Mouse (Mus musculus): ENCODE results near the gene Clmp. TPM values are rescaled to one million over a fixed set of nuclear protein-coding genes. Genes with fewer than 3 reads are reported as not detected.
"Not testable (repeated sequence)": the region's sequence is repeated elsewhere in the genome, so short reads cannot be mapped to it uniquely, and the experiment has no call there.

Gene Clmp
- polyA plus RNA-seq, 1 experiment from 2014 or later, result 47.1 TPM

GRCm38 (mm10) chr9:40801614-40802532 lies 116.1 kb downstream of the Clmp start:
- WGBS, result under 1% methylated on average over 28 of the region's 28 CpGs
- Histone ChIP-seq H3K4me1 (replicated peaks) (peaks cover 50% of the 10 kb centered on the region), H3K4me2 (peak overlapping the region; percentile 83), H3K36me3 (peaks cover 40% of the 10 kb centered on the region), H3K27ac (peak overlapping the region; percentile 98), H3K4me3 (peak overlapping the region; percentile 97), H3K9ac (peak overlapping the region; percentile 100)
- H3K9me3 ChIP-seq, H3K27me3 ChIP-seq: not testable (repeated sequence)
- ATAC-seq (ENCODE audit: low FRiP score), result peak; percentile 30

- Histone ChIP-seq H3K4me1 (replicated peaks) (peaks cover 57% of the 10 kb centered on the region), H3K9ac (peak overlapping the region; percentile 100), H3K4me3 (peak overlapping the region; percentile 97), H3K36me3 (peaks cover 41% of the 10 kb centered on the region), H3K4me2 (peak overlapping the region; percentile 83)
- H3K27me3 ChIP-seq; ATAC-seq (ENCODE audit: low FRiP score); H3K9me3 ChIP-seq; H3K27ac ChIP-seq: not testable (repeated sequence)
- WGBS, result 3% methylated on average over 8 of the region's 8 CpGs
Observed at GRCm38 (mm10) chr9:40802533-40802875, 116.7 kb downstream of the Clmp start.

- H3K9me3 ChIP-seq; H3K27me3 ChIP-seq; ATAC-seq (ENCODE audit: low FRiP score); H3K9ac ChIP-seq; H3K4me3 ChIP-seq; H3K27ac ChIP-seq: not testable (repeated sequence)
- Histone ChIP-seq H3K4me2 (peak overlapping the region; percentile 11), H3K4me1 (replicated peaks) (peaks cover 67% of the 10 kb centered on the region), H3K36me3 (peaks cover 41% of the 10 kb centered on the region)
- WGBS, result 55% methylated on average over 3 of the region's 3 CpGs
Observed at GRCm38 (mm10) chr9:40804576-40804975, 118.8 kb downstream of the Clmp start.

- ATAC-seq (ENCODE audit: low FRiP score), result no peak
- 31% methylated on average over 2 of the region's 2 CpGs for WGBS
- H3K27me3 ChIP-seq, result no peaks in the 10 kb centered on the region
- H3K9ac ChIP-seq, result no peak overlapping the region
- peaks cover 67% of the 10 kb centered on the region for H3K4me1 ChIP-seq (replicated peaks)
- peak overlapping the region; percentile 16; the same call in 1 of the 2 replicates for H3K4me3 ChIP-seq
- no peaks in the 10 kb centered on the region for H3K9me3 ChIP-seq
- no peak overlapping the region; the same call in 1 of the 2 replicates for H3K27ac ChIP-seq
- H3K4me2 ChIP-seq, result peak overlapping the region; percentile 22
- peaks cover 41% of the 10 kb centered on the region for H3K36me3 ChIP-seq
Observed at GRCm38 (mm10) chr9:40805263-40805662, 119.5 kb downstream of the Clmp start.

DNA sequence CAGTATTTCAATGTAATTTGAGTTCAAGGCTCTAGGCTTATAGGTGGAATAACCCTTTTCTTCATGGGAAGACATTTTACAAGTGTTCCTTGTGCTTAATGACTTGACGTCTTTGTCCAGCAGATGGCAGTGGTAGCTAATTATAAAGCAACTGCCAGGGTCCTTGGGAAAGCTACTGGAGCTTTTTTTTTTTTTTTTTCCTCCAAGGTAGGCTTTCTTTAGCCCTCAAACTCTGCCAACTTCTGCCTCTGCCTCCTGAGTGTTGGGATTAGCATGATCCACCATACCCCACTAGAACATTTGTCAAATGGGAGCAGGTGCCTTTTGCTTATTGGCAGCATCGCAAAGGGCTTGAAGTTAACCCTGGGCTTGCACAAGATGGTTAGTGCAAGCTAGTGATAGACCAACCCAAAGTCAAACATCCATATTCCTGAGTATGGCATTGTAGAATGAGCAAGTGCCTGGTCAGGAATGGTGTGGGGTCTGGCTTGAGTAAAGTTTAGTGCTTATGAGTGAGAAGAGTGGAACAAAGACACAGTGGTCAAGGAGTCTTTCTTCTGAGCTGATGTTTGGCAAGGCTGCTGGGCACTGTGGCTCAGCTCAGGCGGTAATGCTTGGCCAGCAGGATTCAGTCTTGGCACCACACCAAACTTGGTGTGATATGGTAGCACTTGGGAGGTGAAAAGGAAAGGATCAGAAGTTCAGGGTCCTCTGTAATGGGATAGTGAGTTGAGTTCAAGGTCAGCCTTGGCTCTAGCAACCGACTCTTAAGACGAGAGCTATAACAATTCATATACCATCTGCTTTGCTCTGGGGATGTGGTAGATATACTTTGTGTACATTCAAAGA lies 120.9 kb downstream of the Clmp start:
- Histone ChIP-seq H3K9ac (no peak overlapping the region), H3K9me3 (no peaks in the 10 kb centered on the region), H3K27ac (peak overlapping the region; percentile 80), H3K4me1 (replicated peaks) (peaks cover 67% of the 10 kb centered on the region), H3K4me3 (no peak overlapping the region), H3K27me3 (no peaks in the 10 kb centered on the region), H3K4me2 (no peak overlapping the region), H3K36me3 (peaks cover 41% of the 10 kb centered on the region)
- WGBS, result 24% methylated on average over 5 of the region's 5 CpGs
- ATAC-seq (ENCODE audit: low FRiP score), result 0 out of 2 replicates have a peak, but pooled peaks have one; percentile 9

- 33% methylated on average over 11 of the region's 11 CpGs for WGBS
- peak overlapping the region; percentile 29; the same call in 1 of the 2 replicates for H3K9ac ChIP-seq
- no peak for ATAC-seq (ENCODE audit: low FRiP score)
- peak overlapping the region; percentile 80 for H3K27ac ChIP-seq
- no peaks in the 10 kb centered on the region for H3K27me3 ChIP-seq
- no peak overlapping the region for H3K4me3 ChIP-seq
- H3K4me1 ChIP-seq (replicated peaks), result peaks cover 67% of the 10 kb centered on the region
- no peak overlapping the region for H3K4me2 ChIP-seq
- H3K36me3 ChIP-seq, result peaks cover 41% of the 10 kb centered on the region
- no peaks in the 10 kb centered on the region for H3K9me3 ChIP-seq
Observed at GRCm38 (mm10) chr9:40807289-40807920, 121.6 kb downstream of the Clmp start.

GRCm38 (mm10) chr9:40808061-40808906 lies 122.5 kb downstream of the Clmp start:
- peaks cover 37% of the 10 kb centered on the region for H3K36me3 ChIP-seq
- H3K9me3 ChIP-seq, result no peaks in the 10 kb centered on the region
- H3K4me3 ChIP-seq, result no peak overlapping the region
- peak; percentile 59 for ATAC-seq (ENCODE audit: low FRiP score)
- H3K4me2 ChIP-seq, result 0 out of 2 replicates have a peak overlapping the region, but pooled peaks have one; percentile 19
- H3K27me3 ChIP-seq, result no peaks in the 10 kb centered on the region
- H3K4me1 ChIP-seq (replicated peaks), result peaks cover 63% of the 10 kb centered on the region
- H3K9ac ChIP-seq, result peak overlapping the region; percentile 53
- WGBS, result 13% methylated on average over 16 of the region's 16 CpGs
- H3K27ac ChIP-seq, result peak overlapping the region; percentile 80

DNA sequence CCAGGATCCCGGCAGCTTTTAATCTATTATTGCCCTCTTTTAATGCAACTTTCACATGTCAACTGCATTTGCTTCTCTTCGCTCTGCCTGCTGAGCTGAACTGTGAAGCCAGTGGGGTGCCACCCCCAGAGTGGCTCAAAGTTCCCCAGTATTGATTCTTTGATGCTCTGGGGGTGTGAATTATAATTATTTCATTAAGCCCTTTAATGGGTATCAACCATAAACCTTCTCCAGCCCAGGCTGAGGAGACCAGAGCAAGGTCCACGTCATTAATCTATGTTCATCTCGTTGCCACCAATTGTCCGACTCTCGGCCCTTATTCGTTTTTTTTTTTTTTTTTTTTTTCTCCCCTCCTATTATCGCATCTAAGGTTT lies 123.1 kb downstream of the Clmp start:
- H3K4me3 ChIP-seq, result no peak overlapping the region
- WGBS, result 30% methylated on average over 8 of the region's 8 CpGs
- peak overlapping the region; percentile 53; the same call in 1 of the 2 replicates for H3K9ac ChIP-seq
- ATAC-seq (ENCODE audit: low FRiP score), result no peak
- peak overlapping the region; percentile 80 for H3K27ac ChIP-seq
- peaks cover 35% of the 10 kb centered on the region for H3K36me3 ChIP-seq
- no peaks in the 10 kb centered on the region for H3K27me3 ChIP-seq
- H3K9me3 ChIP-seq, result no peaks in the 10 kb centered on the region
- H3K4me2 ChIP-seq, result 0 out of 2 replicates have a peak overlapping the region, but pooled peaks have one; percentile 19
- peaks cover 57% of the 10 kb centered on the region for H3K4me1 ChIP-seq (replicated peaks)

- H3K9me3 ChIP-seq, result no peaks in the 10 kb centered on the region
- no peak overlapping the region for H3K4me2 ChIP-seq
- H3K36me3 ChIP-seq, result peaks cover 13% of the 10 kb centered on the region
- no peak for ATAC-seq (ENCODE audit: low FRiP score)
- H3K27me3 ChIP-seq, result no peaks in the 10 kb centered on the region
- H3K4me3 ChIP-seq, result no peak overlapping the region
- no peak overlapping the region for H3K9ac ChIP-seq
- H3K4me1 ChIP-seq (replicated peaks), result peaks cover 27% of the 10 kb centered on the region
- 46% methylated on average over 2 of the region's 2 CpGs for WGBS
- H3K27ac ChIP-seq, result no peak overlapping the region
Observed at GRCm38 (mm10) chr9:40811860-40812259, 126.1 kb downstream of the Clmp start.

DNA sequence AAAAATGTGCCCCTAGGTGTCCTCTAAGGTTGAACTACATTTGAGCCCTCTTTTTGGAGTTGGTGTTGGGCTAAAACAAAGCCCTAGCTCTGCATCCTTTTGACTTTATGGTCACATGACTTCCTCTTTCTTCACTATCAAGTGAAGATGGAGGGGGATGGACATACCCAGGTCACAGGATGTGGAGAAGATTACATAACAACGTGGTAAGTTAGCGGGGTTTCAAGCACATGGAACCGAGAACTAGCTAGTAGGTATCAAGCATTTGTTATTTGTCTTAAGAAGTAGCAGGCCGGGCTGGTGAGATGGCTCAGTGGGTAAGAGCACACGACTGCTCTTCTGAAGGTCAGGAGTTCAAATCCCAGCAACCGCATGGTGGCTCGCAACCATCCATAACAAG lies 128.3 kb downstream of the Clmp start:
- peaks cover 5% of the 10 kb centered on the region; the same call in 1 of the 2 replicates for H3K4me1 ChIP-seq (replicated peaks)
- no peak overlapping the region for H3K4me3 ChIP-seq
- H3K4me2 ChIP-seq, result no peak overlapping the region
- no peaks in the 10 kb centered on the region for H3K27me3 ChIP-seq
- no peak overlapping the region for H3K9ac ChIP-seq
- no peak for ATAC-seq (ENCODE audit: low FRiP score)
- H3K9me3 ChIP-seq, result no peaks in the 10 kb centered on the region
- peaks cover 12% of the 10 kb centered on the region; the same call in 1 of the 2 replicates for H3K36me3 ChIP-seq
- WGBS, result 88% methylated on average over 7 of the region's 7 CpGs
- no peak overlapping the region for H3K27ac ChIP-seq

DNA sequence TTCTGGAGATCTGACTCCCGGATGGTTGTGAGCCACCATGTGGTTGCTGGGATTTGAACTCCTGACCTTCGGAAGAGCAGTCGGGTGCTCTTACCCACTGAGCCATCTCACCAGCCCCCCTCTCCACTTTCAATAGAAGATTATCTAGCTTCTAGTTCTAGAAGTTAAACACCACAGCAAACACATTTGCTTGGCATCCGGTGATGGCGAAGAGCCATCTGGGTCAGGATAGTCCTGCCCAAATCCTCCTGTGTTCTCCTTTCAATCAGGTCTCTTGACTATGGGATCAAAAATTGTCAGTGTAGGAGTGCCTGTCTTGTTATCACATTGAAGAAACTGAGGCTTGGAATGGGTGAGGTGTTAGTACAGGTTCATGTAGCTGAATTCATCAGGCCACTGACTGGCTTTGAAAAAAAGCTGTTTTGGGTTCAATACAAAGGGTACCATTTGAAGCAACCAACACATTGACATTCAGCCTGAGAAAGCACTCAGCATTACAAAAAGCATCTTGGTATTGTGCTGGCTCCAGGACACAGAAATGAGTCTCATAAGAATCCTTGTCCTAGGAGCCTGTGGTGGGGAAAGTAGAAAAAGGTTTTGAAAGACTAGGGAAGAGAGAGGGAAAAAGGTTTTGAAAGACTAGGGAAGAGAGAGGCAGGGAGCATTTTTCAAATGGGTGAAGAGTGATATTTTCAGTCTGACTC lies 131.7 kb downstream of the Clmp start:
- no peak overlapping the region for H3K9ac ChIP-seq
- no peak overlapping the region for H3K4me3 ChIP-seq
- peaks cover 12% of the 10 kb centered on the region for H3K4me1 ChIP-seq (replicated peaks)
- 83% methylated on average over 5 of the region's 5 CpGs for WGBS
- no peaks in the 10 kb centered on the region for H3K9me3 ChIP-seq
- no peak overlapping the region for H3K4me2 ChIP-seq
- peaks cover 12% of the 10 kb centered on the region; the same call in 1 of the 2 replicates for H3K36me3 ChIP-seq
- H3K27me3 ChIP-seq, result no peaks in the 10 kb centered on the region
- ATAC-seq (ENCODE audit: low FRiP score), result no peak
- H3K27ac ChIP-seq, result 0 out of 2 replicates have a peak overlapping the region, but pooled peaks have one; percentile 1
